Mouse (Mus musculus): ENCODE results near the gene Morc2a.
"Not testable (repeated sequence)": the region's sequence is repeated elsewhere in the genome, so short reads cannot be mapped to it uniquely, and the experiment has no call there.

The Morc2a gene

DNA sequence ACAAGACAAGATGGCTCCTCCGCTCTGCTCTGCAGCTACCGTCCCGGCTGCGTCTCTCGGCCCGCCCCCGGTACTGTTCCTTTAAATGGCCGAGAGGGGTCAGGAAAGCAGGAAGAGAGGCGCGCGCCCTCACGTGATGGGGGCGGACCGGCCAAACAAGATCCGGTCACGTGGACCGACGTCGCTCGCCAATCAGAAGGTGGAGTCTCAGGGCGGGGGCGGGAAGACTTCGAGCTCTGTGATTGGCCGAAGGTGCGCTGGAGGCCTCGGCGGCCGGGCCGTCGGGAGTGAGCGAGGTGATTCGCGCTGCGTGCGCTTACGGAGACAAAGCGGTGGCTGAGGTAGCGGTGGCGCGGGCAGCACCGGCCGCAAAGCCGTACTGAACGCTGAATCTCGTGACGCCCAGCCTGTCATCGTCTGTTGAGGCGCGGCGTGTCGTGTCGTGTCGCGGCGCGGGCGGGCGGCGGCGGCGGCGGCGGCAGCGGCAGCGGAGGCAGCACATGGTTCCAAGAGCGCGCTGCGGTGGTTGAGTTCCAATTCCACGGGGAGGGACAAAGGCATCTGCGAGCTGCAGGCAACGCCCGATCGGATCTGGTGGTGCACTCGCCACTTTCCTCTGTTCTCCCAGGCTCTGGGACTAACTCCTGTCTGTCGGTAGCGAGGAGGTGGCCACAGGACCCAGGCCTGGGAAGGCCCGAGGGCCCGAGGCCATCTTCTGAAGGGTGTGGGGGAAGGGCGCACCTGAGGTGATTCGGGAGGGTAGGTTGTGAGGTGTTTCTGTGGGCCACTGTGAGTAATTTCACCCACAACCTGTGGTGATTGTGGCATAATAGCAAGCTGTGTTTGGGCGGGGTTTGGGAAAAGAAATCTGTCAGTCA lies at the start of gene Morc2a:
Gene Morc2a, plus strand, starts transcription at position 228 of the 878 bp plus-strand sequence.
- peak; percentile 95 to 97 for DNase-seq (ENCODE audit: low spot score in 2 of 2)

GRCm38 (mm10) chr11:3601966-3602365 lies 47.0 kb upstream of the Morc2a start:
- DNase-seq (ENCODE audit: low spot score in 2 of 2) = not testable (repeated sequence)

DNA sequence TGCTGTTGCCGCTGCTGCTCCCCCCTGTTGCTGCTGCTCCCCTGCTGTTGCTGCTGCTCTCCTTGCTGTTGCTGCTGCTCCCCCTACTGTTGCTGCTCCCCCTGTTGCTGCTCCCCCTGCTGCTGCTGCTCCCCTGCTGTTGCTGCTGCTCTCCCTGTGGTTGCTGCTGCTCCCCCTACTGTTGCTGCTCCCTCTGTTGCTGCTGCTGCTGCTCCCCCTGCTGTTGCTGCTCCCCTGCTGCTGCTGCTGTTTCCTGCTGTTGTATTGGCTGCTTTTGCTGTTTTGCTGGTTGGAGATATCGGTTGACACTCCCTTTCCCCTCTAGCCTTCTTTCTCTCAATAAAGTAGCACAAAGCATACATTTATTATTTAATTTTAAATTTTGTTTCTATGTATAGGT lies 46.3 kb upstream of the Morc2a start:
- DNase-seq (ENCODE audit: low spot score in 2 of 2) = not testable (repeated sequence)

- DNase-seq (ENCODE audit: low spot score in 2 of 2) = no peak
Observed at GRCm38 (mm10) chr11:3606456-3606855, 42.5 kb upstream of the Morc2a start.

DNA sequence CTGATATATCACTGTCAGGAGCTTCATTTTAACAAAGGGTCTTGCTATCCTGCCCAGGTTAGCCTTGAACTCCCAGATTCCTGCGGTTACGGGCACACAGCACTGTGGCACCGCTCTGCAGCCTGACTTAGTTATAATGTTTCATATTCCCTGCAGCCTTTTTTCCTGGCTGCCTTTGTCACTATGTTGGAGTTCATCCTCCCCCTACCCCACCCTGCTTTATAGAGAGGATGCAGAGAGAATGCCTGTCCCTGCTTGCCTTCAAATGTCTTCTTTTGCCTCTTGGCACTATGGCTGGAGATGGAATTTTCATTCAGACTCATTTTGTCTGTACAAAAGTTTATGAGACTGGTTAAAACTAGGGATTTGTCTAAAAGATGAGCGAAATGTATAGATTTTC lies 33.4 kb upstream of the Morc2a start:
- DNase-seq (ENCODE audit: low spot score in 2 of 2) = no peak

DNA sequence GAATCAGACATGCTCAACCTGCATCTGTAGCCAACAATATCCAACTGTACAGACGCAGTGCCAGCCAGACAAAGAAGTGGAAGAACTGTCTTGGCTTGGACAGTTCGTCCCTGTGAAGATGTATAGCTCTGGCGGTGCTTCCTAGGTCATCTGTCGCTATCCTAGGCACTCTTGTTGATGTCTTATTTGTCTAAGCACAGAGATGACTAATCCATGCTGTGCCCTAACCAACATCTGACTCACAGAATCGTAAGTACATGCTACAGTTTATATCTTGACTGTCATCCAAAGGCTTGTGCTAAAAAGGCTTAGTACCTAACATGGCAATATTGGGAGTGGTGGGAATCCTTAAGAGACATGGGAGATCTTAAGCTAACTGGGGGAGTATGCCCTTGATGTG lies 26.2 kb upstream of the Morc2a start:
- no peak for DNase-seq (ENCODE audit: low spot score in 2 of 2)

GRCm38 (mm10) chr11:3624391-3625027 lies 24.5 kb upstream of the Morc2a start:
- DNase-seq (ENCODE audit: low spot score in 2 of 2) = no peak

- peak in 1 of 2 experiments; percentile 21 for DNase-seq (ENCODE audit: low spot score in 2 of 2)
Observed at GRCm38 (mm10) chr11:3628999-3629491, 19.9 kb upstream of the Morc2a start.

GRCm38 (mm10) chr11:3633269-3633668 lies 15.7 kb upstream of the Morc2a start:
- DNase-seq (ENCODE audit: low spot score in 2 of 2) = not testable (repeated sequence)

DNA sequence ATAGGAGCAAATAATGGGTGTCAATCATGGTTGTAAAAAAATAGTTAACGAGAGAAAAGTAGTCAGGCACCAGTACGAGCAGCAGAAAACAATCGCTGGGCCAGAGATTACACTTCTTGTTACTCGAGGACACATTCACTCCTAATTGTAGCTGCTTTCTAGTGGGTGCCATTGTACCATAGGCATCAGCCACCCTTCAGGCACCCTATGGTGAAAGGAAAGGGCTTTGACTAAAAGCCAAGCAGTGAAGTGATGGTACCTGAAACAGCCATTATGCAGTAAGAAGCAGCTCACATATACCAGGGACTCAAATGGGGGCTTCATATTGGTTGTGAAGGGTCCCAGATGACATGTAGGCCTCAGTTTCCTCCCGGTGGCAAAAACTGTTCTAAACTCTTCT lies 1.3 kb upstream of the Morc2a start:
- no peak for DNase-seq (ENCODE audit: low spot score in 2 of 2)

GRCm38 (mm10) chr11:3648305-3648963 lies 557 bp upstream of the Morc2a start:
- no peak for DNase-seq (ENCODE audit: low spot score in 2 of 2)

DNA sequence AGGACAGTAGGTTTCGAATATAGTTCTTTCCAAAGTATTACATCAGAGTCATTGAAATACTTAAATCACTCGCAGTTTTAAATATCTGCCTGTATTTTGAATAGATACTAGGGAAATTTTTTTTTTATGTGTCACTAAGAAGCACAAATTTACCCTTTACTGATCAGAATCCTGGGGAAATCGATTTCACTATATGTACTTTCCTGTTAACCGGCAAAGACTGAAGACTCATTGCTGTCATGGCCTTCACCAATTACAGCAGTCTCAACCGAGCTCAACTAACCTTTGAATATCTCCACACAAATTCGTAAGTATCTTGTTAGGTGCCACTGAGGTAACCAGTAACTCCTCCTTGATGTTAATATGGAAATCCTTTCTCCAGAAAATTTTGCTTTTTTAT lies 1.1 kb downstream of the Morc2a start:
- DNase-seq (ENCODE audit: low spot score in 2 of 2) = no peak

DNA sequence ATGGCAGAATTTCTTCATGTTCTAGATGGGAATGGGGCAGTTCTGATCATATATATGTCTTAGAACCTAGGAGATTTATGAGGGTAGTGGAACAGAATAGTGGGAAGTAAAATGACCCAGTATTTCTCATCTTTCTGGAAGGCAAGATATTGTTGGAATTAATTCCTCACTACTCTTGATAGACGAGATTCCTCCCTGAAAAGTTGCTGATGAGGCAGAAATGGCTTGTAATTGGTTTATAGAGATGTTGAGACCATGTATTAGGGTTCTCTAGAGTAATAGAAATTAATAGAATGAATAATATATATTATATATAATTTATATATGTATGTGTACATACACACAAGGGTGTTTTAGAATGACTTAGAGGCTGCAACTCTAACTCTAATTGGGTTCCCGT lies 13.0 kb downstream of the Morc2a start:
- DNase-seq (ENCODE audit: low spot score in 2 of 2) = no peak

GRCm38 (mm10) chr11:3667506-3667905 lies 18.5 kb downstream of the Morc2a start:
- DNase-seq (ENCODE audit: low spot score in 2 of 2) = no peak

- no peak for DNase-seq (ENCODE audit: low spot score in 2 of 2)
Observed at GRCm38 (mm10) chr11:3668768-3669167, 19.8 kb downstream of the Morc2a start.

- no peak for DNase-seq (ENCODE audit: low spot score in 2 of 2)
Observed at GRCm38 (mm10) chr11:3669849-3670248, 20.9 kb downstream of the Morc2a start.

DNA sequence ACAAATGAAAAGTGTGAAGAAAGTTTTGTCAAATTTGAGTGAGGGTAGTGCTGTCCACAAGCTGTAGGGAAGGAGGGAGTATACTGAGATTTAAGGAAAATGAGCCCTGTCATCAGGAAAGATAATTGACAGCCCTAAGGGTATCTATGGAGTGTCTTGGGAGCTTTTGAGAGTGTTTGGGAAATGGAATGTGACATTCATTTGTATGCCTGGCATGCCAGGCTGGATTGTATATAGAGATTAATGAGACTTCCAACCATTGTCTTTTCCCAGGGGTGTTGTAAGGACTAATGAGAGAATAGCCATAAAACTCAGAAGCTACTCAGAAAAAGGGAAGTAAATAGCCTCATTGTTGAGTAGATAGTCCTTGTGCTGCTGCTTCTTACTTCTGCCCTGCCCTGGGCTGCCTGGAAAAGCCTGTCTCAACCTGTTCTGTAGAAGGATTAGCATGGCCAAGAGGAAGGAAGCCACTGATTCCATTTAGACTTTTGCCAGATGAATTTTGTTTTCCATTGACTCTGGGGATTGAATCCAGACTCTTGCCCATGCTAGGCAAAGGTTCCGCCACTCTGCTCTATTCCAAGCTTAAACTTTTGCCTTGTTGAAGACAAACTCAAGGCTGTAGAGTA lies 22.1 kb downstream of the Morc2a start:
- DNase-seq (ENCODE audit: low spot score in 2 of 2) = no peak

- DNase-seq (ENCODE audit: low spot score in 2 of 2) = no peak
Observed at GRCm38 (mm10) chr11:3674545-3674944, 25.6 kb downstream of the Morc2a start.

GRCm38 (mm10) chr11:3676423-3676822 lies 27.4 kb downstream of the Morc2a start:
- no peak for DNase-seq (ENCODE audit: low spot score in 2 of 2)

- no peak for DNase-seq (ENCODE audit: low spot score in 2 of 2)
Observed at GRCm38 (mm10) chr11:3677204-3677603, 28.2 kb downstream of the Morc2a start.

- no peak for DNase-seq (ENCODE audit: low spot score in 2 of 2)
Observed at GRCm38 (mm10) chr11:3679771-3680170, 30.8 kb downstream of the Morc2a start.

DNA sequence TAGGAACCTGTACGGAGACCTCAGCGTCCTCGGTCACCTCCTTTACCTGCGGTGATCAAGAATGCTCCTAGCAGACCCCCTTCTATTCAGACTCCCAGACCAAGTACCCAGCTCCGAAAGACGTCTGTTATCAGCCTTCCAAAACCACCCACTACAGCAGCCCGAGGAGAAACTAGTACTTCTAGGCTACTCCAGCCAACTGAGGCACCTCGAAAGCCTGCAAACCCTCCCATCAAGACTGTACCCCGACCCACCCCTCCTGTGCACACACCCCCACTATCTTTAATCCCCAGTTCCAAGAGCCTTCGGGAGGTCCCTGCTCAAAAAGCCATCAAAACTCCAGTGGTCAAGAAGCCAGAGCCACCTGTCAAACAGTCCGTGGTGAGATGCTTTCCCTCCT lies 34.7 kb downstream of the Morc2a start:
- peak in 1 of 2 experiments; percentile 55 for DNase-seq (ENCODE audit: low spot score in 2 of 2)
